Mouse (Mus musculus) MEL (cell line): ENCODE measurements at regions not wholly inside any gene's neighbourhood (a gene's known extent, or its start where the extent isn't known, plus 50 kb on each side); places are given as distances from the start of the nearest gene placed in this dataset.

Experiments
- DNase-seq: peaks from one replicate; pipeline ENCODE4 v3.0.0; 2011; ENCODE audit warnings: low read depth, low spot score
- H3K27ac ChIP-seq: 2 replicates; pipeline ENCODE4 v1.5.1; 2012; ENCODE audit warnings: low read depth, mild to moderate bottlenecking, control low read depth, low read length, moderate library complexity; ENCODE audit not compliant: control insufficient read depth
- H3K27me3 ChIP-seq, 2 experiments: fragments of 150-350 bp in 1 of 2; sonication (generic) in 1 of 2; 2 replicates each; pipeline ENCODE4 v1.6.1; 2012; ENCODE audit warnings: low read length in 2 of 2, mild to moderate bottlenecking in 2 of 2, improper control_type of control experiment in 1 of 2, moderate library complexity in 1 of 2; ENCODE audit not compliant: insufficient read depth in 2 of 2, control insufficient read depth in 1 of 2
- H3K36me3 ChIP-seq, 2 experiments: 2 replicates each; pipeline ENCODE4 v1.6.1; 2012 to 2014; ENCODE audit warnings: low read length in 2 of 2, improper control_type of control experiment in 1 of 2, inconsistent platforms in 1 of 2, mild to moderate bottlenecking in 1 of 2; ENCODE audit not compliant: insufficient read depth in 2 of 2, control insufficient read depth in 1 of 2
- H3K4me1 ChIP-seq, 2 experiments: fragments of 150-350 bp in 1 of 2; sonication (generic) in 1 of 2; 2 replicates each; pipeline ENCODE4 v1.6.1; 2012; ENCODE audit warnings: low read length in 2 of 2, improper control_type of control experiment in 1 of 2, mild to moderate bottlenecking in 1 of 2; ENCODE audit not compliant: insufficient read depth in 2 of 2, control insufficient read depth in 1 of 2
- H3K4me3 ChIP-seq, 2 experiments: fragments of 150-350 bp in 1 of 2; sonication (generic) in 1 of 2; 2 replicates each; pipeline ENCODE4 v1.5.1; 2012; ENCODE audit warnings: low read depth in 2 of 2, low read length in 2 of 2, mild to moderate bottlenecking in 2 of 2, moderate library complexity in 2 of 2, control low read depth in 1 of 2, improper control_type of control experiment in 1 of 2; ENCODE audit not compliant: control insufficient read depth in 1 of 2, insufficient read depth in 1 of 2
- H3K79me2 ChIP-seq: 2 replicates; pipeline ENCODE4 v1.6.1; 2012; ENCODE audit warnings: mild to moderate bottlenecking, low read length, moderate library complexity; ENCODE audit not compliant: control insufficient read depth, poor library complexity, insufficient read depth
- H3K9ac ChIP-seq: 2 replicates; pipeline ENCODE4 v1.6.1; 2012; ENCODE audit warnings: low read depth, mild to moderate bottlenecking, control low read depth, low read length, moderate library complexity; ENCODE audit not compliant: control insufficient read depth, poor library complexity, severe bottlenecking
- H3K9me3 ChIP-seq: fragments of 150-350 bp; sonication (generic); replicated peaks from 2 replicates; pipeline ENCODE4 v1.6.1; 2012; ENCODE audit warnings: mild to moderate bottlenecking, low read length, improper control_type of control experiment, moderate library complexity; ENCODE audit not compliant: insufficient read depth
- BHLHE40 ChIP-seq: IDR thresholded peaks from 2 replicates; pipeline ENCODE4 v1.6.1; 2012; ENCODE audit warnings: low read depth, mild to moderate bottlenecking, inconsistent platforms, low read length, improper control_type of control experiment, borderline replicate concordance
- CHD2 ChIP-seq: IDR thresholded peaks from 2 replicates; pipeline ENCODE4 v1.6.1; 2011; ENCODE audit warnings: low read length, improper control_type of control experiment
- CTCF ChIP-seq, 3 experiments: IDR thresholded peaks in 2 of 3; conservative IDR thresholded peaks in 1 of 3; 2 replicates each; pipeline ENCODE4 v1.5.1; 2011 to 2012; ENCODE audit warnings: low read length in 3 of 3, low read depth in 2 of 3, mild to moderate bottlenecking in 2 of 3, improper control_type of control experiment in 1 of 3, inconsistent platforms in 1 of 3, mixed read lengths in 1 of 3, moderate library complexity in 1 of 3; ENCODE audit not compliant: control insufficient read depth in 1 of 3, insufficient read depth in 1 of 3, poor library complexity in 1 of 3, severe bottlenecking in 1 of 3
- E2F4 ChIP-seq: IDR thresholded peaks from 2 replicates; pipeline ENCODE4 v1.6.1; 2011; ENCODE audit warnings: low read depth, low read length, improper control_type of control experiment, borderline replicate concordance
- ELF1 ChIP-seq: IDR thresholded peaks from 2 replicates; pipeline ENCODE4 v1.6.1; 2014; ENCODE audit warnings: low read depth, mild to moderate bottlenecking, inconsistent platforms, low read length, improper control_type of control experiment, moderate library complexity
- ETS1 ChIP-seq: IDR thresholded peaks from 2 replicates; pipeline ENCODE4 v1.6.1; 2012; ENCODE audit warnings: low read depth, mild to moderate bottlenecking, inconsistent platforms, low read length, improper control_type of control experiment, moderate library complexity
- GABPA ChIP-seq: IDR thresholded peaks from 2 replicates; pipeline ENCODE4 v1.6.1; 2012; ENCODE audit warnings: low read depth, mild to moderate bottlenecking, inconsistent platforms, low read length, improper control_type of control experiment, moderate library complexity
- HCFC1 ChIP-seq: IDR thresholded peaks from 2 replicates; pipeline ENCODE4 v1.6.1; 2012; ENCODE audit warnings: low read depth, mild to moderate bottlenecking, inconsistent platforms, low read length, improper control_type of control experiment, moderate library complexity
- JUND ChIP-seq: IDR thresholded peaks from 2 replicates; pipeline ENCODE4 v1.6.1; 2011; ENCODE audit warnings: low read depth, mild to moderate bottlenecking, improper control_type of control experiment, low read length
- KAT2A ChIP-seq: conservative IDR thresholded peaks from 2 replicates; pipeline ENCODE4 v1.6.1; 2012; ENCODE audit warnings: low read depth, low read length, improper control_type of control experiment, inconsistent platforms
- MAX ChIP-seq: IDR thresholded peaks from 2 replicates; pipeline ENCODE4 v1.6.1; 2011; ENCODE audit warnings: low read length, improper control_type of control experiment
- MAZ ChIP-seq: IDR thresholded peaks from 2 replicates; pipeline ENCODE4 v1.6.1; 2012; ENCODE audit warnings: low read depth, mild to moderate bottlenecking, inconsistent platforms, low read length, improper control_type of control experiment
- MEF2A ChIP-seq: IDR thresholded peaks from 2 replicates; pipeline ENCODE4 v1.6.1; 2014; ENCODE audit warnings: low read depth, mild to moderate bottlenecking, inconsistent platforms, low read length, improper control_type of control experiment; ENCODE audit not compliant: poor library complexity, insufficient replicate concordance, severe bottlenecking; ENCODE audit errors: extremely low read depth
- MXI1 ChIP-seq: IDR thresholded peaks from 2 replicates; pipeline ENCODE4 v1.6.1; 2011; ENCODE audit warnings: mild to moderate bottlenecking, low read depth, low read length, improper control_type of control experiment
- MYC ChIP-seq: IDR thresholded peaks from 2 replicates; pipeline ENCODE4 v1.6.1; 2011; ENCODE audit warnings: low read depth, mild to moderate bottlenecking, low read length, improper control_type of control experiment, moderate library complexity
- NELFE ChIP-seq: IDR thresholded peaks from 2 replicates; pipeline ENCODE4 v1.6.1; 2011; ENCODE audit warnings: low read depth, low read length, improper control_type of control experiment
- POLR2AphosphoS2 ChIP-seq: IDR thresholded peaks from 2 replicates; pipeline ENCODE4 v1.6.1; 2011; ENCODE audit warnings: low read length, improper control_type of control experiment
- RAD21 ChIP-seq: IDR thresholded peaks from 2 replicates; pipeline ENCODE4 v1.6.1; 2011; ENCODE audit warnings: mild to moderate bottlenecking, low read depth, low read length, improper control_type of control experiment
- RCOR1 ChIP-seq: IDR thresholded peaks from 2 replicates; pipeline ENCODE4 v1.6.1; 2012; ENCODE audit warnings: low read depth, mild to moderate bottlenecking, inconsistent platforms, low read length, improper control_type of control experiment
- SIN3A ChIP-seq: IDR thresholded peaks from 2 replicates; pipeline ENCODE4 v1.6.1; 2012; ENCODE audit warnings: low read length, improper control_type of control experiment, inconsistent platforms
- TBP ChIP-seq: IDR thresholded peaks from 2 replicates; pipeline ENCODE4 v1.8.0; 2011; ENCODE audit warnings: low read depth, low read length, improper control_type of control experiment
- UBTF ChIP-seq: IDR thresholded peaks from 2 replicates; pipeline ENCODE4 v1.6.1; 2012; ENCODE audit warnings: low read depth, mild to moderate bottlenecking, inconsistent platforms, low read length, improper control_type of control experiment, moderate library complexity, borderline replicate concordance; ENCODE audit not compliant: insufficient read depth
- USF2 ChIP-seq, 2 experiments: IDR thresholded peaks; 2 replicates each; pipeline ENCODE4 v1.6.1; 2011 to 2012; ENCODE audit warnings: improper control_type of control experiment in 2 of 2, low read length in 2 of 2, borderline replicate concordance in 1 of 2, inconsistent platforms in 1 of 2, low read depth in 1 of 2, mild to moderate bottlenecking in 1 of 2; ENCODE audit not compliant: insufficient read depth in 1 of 2
- ZC3H11A ChIP-seq: IDR thresholded peaks from 2 replicates; pipeline ENCODE4 v1.6.1; 2012; ENCODE audit warnings: low read depth, mild to moderate bottlenecking, inconsistent platforms, low read length, improper control_type of control experiment
- ZKSCAN1 ChIP-seq: IDR thresholded peaks from 2 replicates; pipeline ENCODE4 v1.6.1; 2012; ENCODE audit warnings: low read depth, mild to moderate bottlenecking, inconsistent platforms, low read length, improper control_type of control experiment, moderate library complexity
- ZNF384 ChIP-seq: IDR thresholded peaks from 2 replicates; pipeline ENCODE4 v1.6.1; 2012; ENCODE audit warnings: low read depth, mild to moderate bottlenecking, inconsistent platforms, low read length, improper control_type of control experiment

DNA sequence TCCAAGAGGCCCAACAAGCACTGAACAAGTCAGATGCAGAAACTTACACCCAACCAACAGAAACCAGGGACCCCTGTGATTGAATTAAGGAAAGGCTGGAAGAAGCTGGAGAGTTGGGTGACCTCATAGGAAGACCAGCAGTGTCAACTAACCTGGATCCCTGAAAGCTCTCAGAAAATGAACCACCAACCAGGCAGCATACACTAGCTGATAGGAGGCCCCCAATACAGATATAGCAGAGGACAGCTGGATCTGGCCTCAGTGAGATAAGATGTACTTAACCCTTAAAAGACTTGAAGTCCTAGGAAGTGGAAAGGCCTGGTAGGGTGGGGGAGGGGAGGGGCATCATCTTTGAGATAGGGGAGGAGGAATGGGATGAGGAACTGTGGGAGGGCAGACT, 121.2 kb downstream of the Fam84b start:
- Histone ChIP-seq H3K27me3 (no peaks in the 10 kb centered on the region), H3K9me3 (no peaks in the 10 kb centered on the region), H3K36me3 (no peaks in the 10 kb centered on the region), H3K27ac (no peak overlapping the region), H3K4me3 (no peak overlapping the region), H3K9ac (no peak overlapping the region), H3K79me2 (no peaks in the 10 kb centered on the region), H3K4me1 (no peaks in the 10 kb centered on the region)
- TF ChIP-seq USF2 (IDR thresholded peaks at IDR 0.05; ENCODE audit: borderline replicate concordance in 1 of 2, insufficient read depth in 1 of 2, low read depth in 1 of 2, low read length in 2 of 2) (no peak), POLR2AphosphoS2 (no peak), TBP (no peak), JUND (no peak), ZC3H11A (no peak), GABPA (no peak), ELF1 (no peak), SIN3A (no peak), NELFE (no peak), CTCF (IDR thresholded peaks at IDR 0.05 in 2 of 3, conservative IDR thresholded peaks at IDR 0.05 in 1 of 3; ENCODE audit: control insufficient read depth in 1 of 3, insufficient read depth in 1 of 3, low read depth in 2 of 3, low read length in 3 of 3, poor library complexity in 1 of 3, severe bottlenecking in 1 of 3) (no peak), MXI1 (no peak), UBTF (no peak), HCFC1 (no peak), ZKSCAN1 (no peak), RAD21 (no peak), CHD2 (no peak), RCOR1 (no peak)
- DNase-seq, result no peak

DNA sequence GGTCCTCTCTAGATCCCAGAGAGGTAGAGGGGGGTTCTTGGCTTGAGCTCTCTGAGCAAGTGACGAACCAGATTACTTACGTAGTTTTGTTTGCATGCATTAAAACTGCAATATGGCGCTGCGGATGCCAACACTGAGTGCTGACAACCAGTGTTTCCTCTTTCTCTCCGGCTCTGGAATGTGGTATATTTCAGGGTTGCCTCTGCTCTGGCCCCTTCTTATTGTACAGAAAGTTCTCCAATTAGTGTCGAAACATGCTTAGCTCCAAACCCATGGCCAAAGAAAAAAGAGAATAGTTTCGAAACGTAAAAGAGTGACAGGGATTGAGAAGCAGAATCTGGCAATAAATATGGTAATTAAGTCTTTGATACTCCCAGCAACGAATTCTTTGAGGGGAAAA, 124.8 kb downstream of the Fam84b start:
- H3K79me2 ChIP-seq, result no peaks in the 10 kb centered on the region
- H3K27ac ChIP-seq, result no peak overlapping the region
- H3K9me3 ChIP-seq, result no peaks in the 10 kb centered on the region
- no peaks in the 10 kb centered on the region for H3K27me3 ChIP-seq
- no peak for DNase-seq
- no peak overlapping the region for H3K9ac ChIP-seq
- no peaks in the 10 kb centered on the region for H3K36me3 ChIP-seq
- TF ChIP-seq POLR2AphosphoS2, result no peak
- TF ChIP-seq KAT2A, result no peak
- no peak for TF ChIP-seq ETS1
- no peak for TF ChIP-seq MEF2A
- TF ChIP-seq MAX, result no peak
- TF ChIP-seq TBP, result no peak
- TF ChIP-seq CHD2, result no peak
- TF ChIP-seq BHLHE40, result no peak
- TF ChIP-seq MAZ, result no peak
- no peak for TF ChIP-seq MYC
- TF ChIP-seq RAD21, result no peak
- no peak for TF ChIP-seq E2F4
- no peak for TF ChIP-seq MXI1
- no peak for TF ChIP-seq NELFE
- no peak for TF ChIP-seq HCFC1
- TF ChIP-seq ZNF384, result no peak
- TF ChIP-seq RCOR1, result no peak
- H3K4me1 ChIP-seq, result no peaks in the 10 kb centered on the region
- H3K4me3 ChIP-seq, result no peak overlapping the region
